Mouse (Mus musculus) megakaryocyte, adult 5-6 weeks (primary cell): ENCODE results near the gene Gm20388. TPM values are rescaled to one million over a fixed set of nuclear protein-coding genes. Genes with fewer than 3 reads are reported as not detected.

ENCODE experiments used
- ATAC-seq: 2 replicates; pipeline ENCODE4 v1.8.0; 2016; ENCODE audit warnings: mild to moderate bottlenecking, inconsistent platforms; ENCODE audit not compliant: poor library complexity, severe bottlenecking
- total RNA-seq, 2 experiments: library from RNA; stranded (forward) in 1 of 2; stranded (reverse) in 1 of 2; fragments of 153-499, 151-499 nt in 1 of 2; fragments of 221-1000, 200-1000 nt in 1 of 2; gene quantifications; 2 replicates each; pipeline versions ENCODE4 v1.2.3 to v1.2.4; 2015 to 2017

Gene Gm20388
- total RNA-seq (2015) = 7.6 and 12.8 TPM in 2 replicates
- total RNA-seq (2017) = 10.6 and 15.5 TPM in 2 replicates

GRCm38 (mm10) chr8:119910547-119911257 is at the start of gene Gm20388:
TSS of gene Gm20388 (plus strand) at chr8:119910841.
- peak; percentile 93 for ATAC-seq

GRCm38 (mm10) chr8:119861706-119862389 is 48.8 kb upstream of the Gm20388 start, which contains the start of gene Klhl36:
TSS of gene Klhl36 (plus strand) at chr8:119862266.
- peak; percentile 96 for ATAC-seq

DNA sequence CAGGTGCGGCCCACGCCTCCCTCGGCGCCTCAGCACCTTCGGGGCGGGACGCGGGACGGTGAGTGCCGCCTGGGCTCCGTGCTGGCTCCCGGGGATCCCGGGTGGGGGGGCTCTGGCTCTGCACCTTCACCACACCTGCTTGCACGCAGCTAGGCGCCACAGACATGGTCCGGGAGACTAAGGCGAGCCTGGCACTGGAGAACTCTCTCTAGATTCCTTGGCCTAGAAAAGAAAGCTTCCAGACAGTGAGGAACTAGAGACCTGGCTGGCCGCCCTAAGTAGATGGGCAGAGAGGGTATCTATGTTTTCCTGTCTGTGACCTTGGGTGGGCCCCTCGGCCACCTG is 48.3 kb upstream of the Gm20388 start:
- no peak for ATAC-seq

DNA sequence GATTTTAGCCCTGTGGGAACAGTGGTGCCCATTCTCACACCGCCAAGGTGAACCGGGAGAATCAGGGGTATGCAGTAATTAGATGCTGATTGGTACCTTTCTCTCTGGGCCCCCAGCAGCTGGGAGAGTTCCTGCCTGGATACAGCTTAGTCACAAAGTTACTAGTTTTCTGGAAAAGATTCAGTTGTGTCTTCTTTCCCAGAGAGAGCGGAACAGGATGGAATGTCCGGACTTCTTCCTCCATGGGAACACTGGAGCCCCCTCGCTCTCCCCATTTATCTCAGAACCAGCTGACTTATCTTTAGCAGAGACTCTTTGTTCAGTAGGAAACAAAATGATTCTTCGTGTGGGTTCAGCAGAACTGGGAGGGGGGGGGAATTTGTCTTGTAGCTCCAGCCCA is 47.9 kb upstream of the Gm20388 start:
- ATAC-seq = no peak

DNA sequence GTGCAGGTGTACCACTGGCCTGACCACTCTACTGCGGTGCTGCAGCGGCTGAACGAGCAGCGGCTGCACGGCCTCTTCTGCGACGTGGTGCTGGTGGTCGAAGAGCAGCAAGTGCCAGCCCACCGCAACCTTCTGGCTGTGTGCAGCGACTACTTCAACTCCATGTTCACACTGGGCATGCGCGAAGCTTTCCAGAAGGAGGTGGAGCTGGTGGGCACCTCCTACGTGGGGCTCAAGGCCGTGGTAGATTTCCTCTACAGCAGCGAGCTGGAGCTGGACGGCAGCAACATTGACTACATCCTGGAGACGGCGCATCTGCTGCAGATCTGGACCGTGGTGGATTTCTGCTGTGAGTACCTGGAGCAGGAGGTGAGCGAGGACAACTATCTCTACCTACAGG is 41.0 kb upstream of the Gm20388 start:
- ATAC-seq = no peak

DNA sequence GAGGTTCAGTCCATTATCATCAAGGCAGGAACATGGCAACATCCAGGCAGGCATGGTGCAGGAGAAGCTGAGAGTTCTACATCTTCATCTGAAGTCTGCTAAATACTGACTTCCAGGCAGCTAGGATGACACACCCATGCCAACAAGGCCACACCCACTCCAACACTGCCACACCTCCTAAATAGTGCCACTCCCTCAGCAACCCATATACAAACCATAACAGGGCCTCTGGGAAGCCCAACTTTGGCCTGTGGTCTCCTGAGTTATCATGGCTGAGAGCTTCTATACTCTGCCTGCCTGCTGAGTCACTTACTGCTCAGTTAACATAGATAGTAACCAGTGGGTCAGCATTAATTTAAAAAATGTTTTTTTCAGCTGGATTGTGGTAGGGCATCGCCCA is 37.5 kb upstream of the Gm20388 start:
- peak; percentile 38; the same call in 1 of the 2 replicates for ATAC-seq

DNA sequence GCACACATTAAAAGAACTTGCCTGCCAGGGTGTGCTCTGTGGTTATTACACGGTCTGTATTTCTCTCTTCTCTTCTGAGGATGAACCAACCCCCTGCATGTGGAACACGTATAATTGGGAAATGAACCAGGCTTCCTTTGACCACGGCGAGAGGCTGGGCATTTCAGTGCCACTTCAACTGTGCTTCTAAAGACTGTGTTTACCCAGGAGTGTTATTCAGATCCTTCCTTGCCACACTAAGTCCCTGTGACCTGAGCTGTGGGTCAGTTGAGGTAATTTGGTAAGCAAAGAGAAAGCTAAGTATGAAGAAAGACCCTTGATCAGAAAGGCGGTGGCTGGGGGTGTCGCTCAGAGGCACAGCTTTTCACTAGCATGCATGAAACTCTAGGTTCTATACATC is 29.3 kb upstream of the Gm20388 start:
- ATAC-seq = no peak

DNA sequence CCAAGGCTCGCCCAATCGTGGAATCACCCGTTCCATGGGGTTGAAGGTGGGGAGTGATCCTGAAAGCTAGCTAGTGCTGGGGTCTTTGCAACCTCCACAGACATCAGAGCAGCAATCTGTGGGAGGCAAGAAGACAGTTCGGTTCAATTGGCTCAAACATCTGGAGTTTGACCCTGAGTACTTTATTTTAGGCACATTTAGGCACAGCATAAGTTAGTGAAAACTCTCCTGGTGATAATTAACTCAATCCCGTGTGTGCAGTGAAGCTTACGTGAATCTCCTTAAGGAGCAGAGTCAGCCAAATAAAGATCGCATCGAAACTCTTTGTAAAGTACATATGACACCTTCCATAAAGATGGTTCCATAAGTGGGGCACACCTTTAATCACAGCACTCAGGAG is 28.7 kb upstream of the Gm20388 start:
- no peak for ATAC-seq

- ATAC-seq = no peak
These were observed 27.4 kb upstream of the Gm20388 start for GRCm38 (mm10) chr8:119883281-119883680.

DNA sequence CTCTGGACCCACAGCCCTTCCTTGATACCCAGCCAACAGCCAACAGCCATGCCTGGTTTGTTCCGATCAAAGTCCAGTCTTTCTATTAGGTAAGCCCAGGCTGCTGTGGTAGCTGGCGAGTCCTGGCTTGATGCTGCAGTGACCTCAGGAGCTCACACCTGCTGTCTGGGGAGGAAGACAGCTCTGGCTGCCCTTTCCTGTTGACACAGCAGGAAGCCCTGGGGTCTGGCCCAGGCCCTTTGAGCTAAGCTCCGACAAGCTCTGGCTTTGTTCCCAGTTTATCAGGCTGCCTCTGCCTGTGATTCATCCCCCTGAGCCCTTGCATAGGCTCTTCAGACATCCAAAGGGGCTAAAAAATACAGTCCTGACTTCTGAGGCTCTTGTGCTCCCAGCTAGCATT is 25.0 kb upstream of the Gm20388 start:
- peak; percentile 35; the same call in 1 of the 2 replicates for ATAC-seq

DNA sequence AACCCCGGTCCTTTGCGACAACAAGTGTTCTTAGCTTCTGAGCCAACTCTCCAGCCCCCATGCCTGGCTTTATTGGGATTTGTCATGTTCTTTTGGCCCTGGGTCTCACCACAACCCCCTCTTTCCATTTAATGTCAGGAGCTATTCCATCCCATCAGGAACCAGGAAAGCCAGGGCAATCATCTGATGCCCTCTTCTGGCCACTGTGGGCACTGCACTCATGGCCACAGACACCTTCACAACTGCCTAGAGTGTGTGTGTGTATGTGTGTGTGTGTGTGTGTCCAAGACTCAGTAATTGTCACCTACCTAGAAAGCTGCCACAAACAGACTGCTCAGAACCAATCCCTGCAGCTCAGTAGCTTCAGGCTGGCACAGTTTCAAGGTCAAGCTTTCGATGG is 23.5 kb upstream of the Gm20388 start:
- peak; percentile 79 for ATAC-seq

GRCm38 (mm10) chr8:119888012-119888411 is 22.6 kb upstream of the Gm20388 start:
- no peak for ATAC-seq

DNA sequence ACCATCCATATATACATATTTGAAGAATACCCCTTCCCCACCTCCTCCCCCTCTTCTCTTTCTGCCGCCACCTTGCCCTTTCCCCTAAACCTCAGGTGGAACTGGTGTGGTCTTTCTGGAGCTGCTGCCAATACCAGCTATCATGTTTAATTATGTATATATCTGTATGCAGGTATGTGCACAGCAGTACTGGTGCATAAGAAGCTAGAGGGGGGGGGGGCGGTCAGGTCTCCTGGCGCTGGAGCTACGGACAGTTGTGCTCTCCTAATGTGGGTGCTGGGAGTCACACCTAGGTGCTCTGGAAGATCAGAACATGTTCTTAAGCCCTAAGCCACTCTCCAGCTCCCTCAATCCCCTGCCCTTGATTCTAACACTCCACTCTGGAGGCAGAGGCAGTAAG is 13.6 kb upstream of the Gm20388 start:
- no peak for ATAC-seq

- ATAC-seq = peak; percentile 43
These were observed 12.7 kb upstream of the Gm20388 start for GRCm38 (mm10) chr8:119897933-119898332.

DNA sequence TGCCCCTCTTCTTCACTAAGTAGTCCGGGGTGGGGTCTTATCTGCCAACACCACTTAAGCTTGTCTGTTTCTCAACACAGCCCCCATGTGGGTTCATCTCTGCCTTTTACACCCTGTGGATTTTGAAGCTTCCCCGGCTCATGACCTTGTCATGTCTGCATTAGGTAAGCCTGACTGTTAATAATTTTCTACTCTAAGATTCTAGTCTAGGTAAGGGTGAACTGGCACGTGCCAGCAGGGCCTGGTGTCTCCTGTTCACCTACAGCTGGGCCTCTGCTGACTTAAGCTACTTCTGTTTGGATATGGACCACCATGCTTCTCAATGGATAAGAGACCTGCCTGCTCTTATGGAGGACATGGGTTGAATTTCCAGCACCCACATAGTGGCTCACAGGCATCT is 9.3 kb upstream of the Gm20388 start:
- ATAC-seq = no peak

GRCm38 (mm10) chr8:119901952-119902351 is 8.7 kb upstream of the Gm20388 start:
- ATAC-seq = no peak

DNA sequence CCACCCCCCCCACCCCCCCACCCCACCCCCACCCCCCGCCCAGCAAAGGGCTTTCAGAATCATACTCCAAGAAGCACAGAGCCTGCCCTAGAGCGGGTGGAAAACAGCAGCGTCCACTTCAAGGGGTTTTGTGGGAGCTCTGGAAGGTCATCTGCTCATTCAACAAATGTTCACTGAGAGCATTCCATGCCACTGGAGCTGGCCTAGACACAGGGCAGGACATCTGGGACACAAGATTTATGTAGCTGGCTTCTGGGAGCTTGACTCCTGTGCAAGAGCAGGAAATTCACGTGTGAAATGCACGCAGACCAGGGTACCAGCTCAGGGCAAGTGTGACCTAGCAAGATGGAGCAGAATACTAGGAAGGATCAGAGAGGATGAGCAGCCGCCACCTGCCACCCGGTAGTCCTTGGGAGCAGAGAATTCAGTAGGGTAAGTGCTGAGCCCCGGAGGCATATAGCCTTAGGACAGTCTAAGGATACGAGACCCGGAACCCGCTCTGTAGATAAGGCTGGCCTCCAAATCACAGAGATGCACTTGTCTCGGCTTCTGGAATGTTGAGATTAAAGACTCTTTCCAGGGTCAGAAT is 6.2 kb upstream of the Gm20388 start:
- no peak for ATAC-seq

- ATAC-seq = no peak
These were observed 596 bp upstream of the Gm20388 start, which contains the start of gene Usp10 for GRCm38 (mm10) chr8:119909944-119910546. TSS of gene Usp10 (plus strand) at chr8:119910360.

GRCm38 (mm10) chr8:119911258-119911962 is 769 bp downstream of the Gm20388 start:
- ATAC-seq = no peak

- no peak for ATAC-seq
These were observed 2.0 kb downstream of the Gm20388 start for GRCm38 (mm10) chr8:119912643-119913042.

- ATAC-seq = no peak
These were observed 2.5 kb downstream of the Gm20388 start for GRCm38 (mm10) chr8:119913181-119913580.
